8 mouse cellular contexts compared by ENCODE assay signal in genomic region chr10:81570831-81571500, GRCm38 (mm10). TPM values are rescaled to one million over a fixed set of nuclear protein-coding genes. Genes with fewer than 3 reads are reported as not detected.
DNase-seq lines count a peak whose midpoint lies in the region; ATAC-seq and TF ChIP-seq lines count a peak whose summit lies in the region.

No protein-coding gene starts in this region.

- no peak for TF ChIP-seq POLR2A in thymus, adult 2 months (IDR thresholded peaks at IDR 0.05; ENCODE audit: control insufficient read depth, extremely low read depth, insufficient read depth, low read length, poor library complexity)

- peak overlapping the region; percentile 67 for H3K27ac ChIP-seq in hindbrain, embryonic 11.5 days (ENCODE audit: low read depth, low read length)
- H3K27ac ChIP-seq in lung, embryonic 16.5 days (ENCODE audit: low read length), result peak overlapping the region; percentile 96
- H3K27ac ChIP-seq in thymus, adult 2 months (ENCODE audit: control insufficient read depth, insufficient read depth, low read length), result peak overlapping the region; percentile 34; the same call in 1 of the 2 replicates

- peak overlapping the region; percentile 33 for H3K4me2 ChIP-seq in hindbrain, embryonic 11.5 days (replicated peaks; ENCODE audit: low read depth, low read length)
- H3K4me2 ChIP-seq in lung, embryonic 16.5 days (ENCODE audit: low read depth, low read length), result peak overlapping the region; percentile 85

- H3K9me3 ChIP-seq in hindbrain, embryonic 11.5 days (ENCODE audit: control insufficient read depth, low read length), result no peaks in the 10 kb centered on the region
- no peaks in the 10 kb centered on the region for H3K9me3 ChIP-seq in lung, embryonic 16.5 days (ENCODE audit: control insufficient read depth, low read length)

- ATAC-seq in hindbrain, embryonic 11.5 days (ENCODE audit: low FRiP score), result peak; percentile 81
- ATAC-seq in lung, embryonic 16.5 days (ENCODE audit: low read depth), result peak; percentile 67

- under 1% methylated on average over 33 of the region's 34 CpGs for WGBS in hindbrain, embryonic 11.5 days
- WGBS in lung, embryonic 16.5 days, result under 1% methylated on average over 34 of the region's 34 CpGs
- under 1% methylated on average over 33 of the region's 34 CpGs for WGBS in thymus, adult 2 months

- no peak for TF ChIP-seq CTCF in thymus, adult 2 months (IDR thresholded peaks at IDR 0.05; ENCODE audit: borderline replicate concordance, control insufficient read depth, extremely low read depth, insufficient read depth, low read length, poor library complexity)

- peaks cover 63% of the 10 kb centered on the region for H3K27me3 ChIP-seq in hindbrain, embryonic 11.5 days (ENCODE audit: control insufficient read depth, insufficient read depth, low read length)
- H3K27me3 ChIP-seq in lung, embryonic 16.5 days (ENCODE audit: control insufficient read depth, insufficient read depth, low read depth, low read length), result no peaks in the 10 kb centered on the region
- no peaks in the 10 kb centered on the region for H3K27me3 ChIP-seq in thymus, adult 2 months (ENCODE audit: control insufficient read depth, insufficient read depth, low read length)

- peaks cover 41% of the 10 kb centered on the region for H3K4me1 ChIP-seq in hindbrain, embryonic 11.5 days (replicated peaks; ENCODE audit: control insufficient read depth, insufficient read depth, low read length)
- H3K4me1 ChIP-seq in lung, embryonic 16.5 days (replicated peaks; ENCODE audit: control insufficient read depth, insufficient read depth, low read length), result peaks cover 64% of the 10 kb centered on the region
- peaks cover 85% of the 10 kb centered on the region for H3K4me1 ChIP-seq in thymus, adult 2 months (replicated peaks; ENCODE audit: control insufficient read depth, insufficient read depth, low read length)

- peak; percentile 98 for DNase-seq in NIH3T3 (ENCODE audit: low read depth)
- peak; percentile 96 for DNase-seq in cerebellum, adult 9-11 months
- peak; percentile 89 to 97 for DNase-seq in frontal cortex, adult 2 months (ENCODE audit: extremely low spot score in 1 of 2, low spot score in 1 of 2)
- peak; percentile 97 for DNase-seq in hindbrain, embryonic 11.5 days (ENCODE audit: low spot score)
- peak; percentile 96 for DNase-seq in layer of hippocampus, adult 9-11 months
- DNase-seq in ovary, adult 18-20 months (ENCODE audit: low spot score), result peak; percentile 94
- peak; percentile 88 for DNase-seq in thymus, adult 2 months

- H3K36me3 ChIP-seq in hindbrain, embryonic 11.5 days (ENCODE audit: control insufficient read depth, insufficient read depth, low read length), result no peaks in the 10 kb centered on the region
- peaks cover 9% of the 10 kb centered on the region for H3K36me3 ChIP-seq in lung, embryonic 16.5 days (ENCODE audit: control insufficient read depth, insufficient read depth, low read length)
- H3K36me3 ChIP-seq in thymus, adult 2 months (ENCODE audit: control insufficient read depth, insufficient read depth, low read length), result peaks cover 5% of the 10 kb centered on the region; the same call in 1 of the 2 replicates

- H3K4me3 ChIP-seq in hindbrain, embryonic 11.5 days (ENCODE audit: low read depth, low read length), result peak overlapping the region; percentile 17; the same call in 1 of the 2 replicates
- peak overlapping the region; percentile 57 for H3K4me3 ChIP-seq in lung, embryonic 16.5 days (ENCODE audit: low read length)
- peak overlapping the region; percentile 49 for H3K4me3 ChIP-seq in thymus, adult 2 months (ENCODE audit: control insufficient read depth, insufficient read depth, low read length)

- H3K9ac ChIP-seq in hindbrain, embryonic 11.5 days (ENCODE audit: low read depth, low read length), result no peak overlapping the region
- peak overlapping the region; percentile 60 for H3K9ac ChIP-seq in lung, embryonic 16.5 days (ENCODE audit: low read length)

RNA-seq across cellular contexts. Expression of gene Tle2, which starts 3.4 kb away (rescaled TPM):
- polyA plus RNA-seq in frontal cortex, adult 2 months (2012; rRNA removed), result 120 and 136 TPM in 2 replicates
- 7.2 and 8.8 TPM in 2 replicates for polyA plus RNA-seq in hindbrain, embryonic 11.5 days (2014; fragmentation: Nextera tagmentation; extraction: Ambion mirVana)
- polyA plus RNA-seq in lung, embryonic 16.5 days (2015; fragmentation: Nextera tagmentation; extraction: Ambion mirVana), result 51.2 and 53.3 TPM in 2 replicates
- polyA plus RNA-seq in thymus, adult 2 months (2012; rRNA removed), result 100 and 115 TPM in 2 replicates

RNA-seq across cellular contexts. Expression of gene Aes, which starts 11.7 kb away (rescaled TPM):
- polyA plus RNA-seq in frontal cortex, adult 2 months (2012; rRNA removed), result 867 and 972 TPM in 2 replicates
- 264 and 280 TPM in 2 replicates for polyA plus RNA-seq in hindbrain, embryonic 11.5 days (2014; fragmentation: Nextera tagmentation; extraction: Ambion mirVana)
- 377 and 416 TPM in 2 replicates for polyA plus RNA-seq in lung, embryonic 16.5 days (2015; fragmentation: Nextera tagmentation; extraction: Ambion mirVana)
- polyA plus RNA-seq in thymus, adult 2 months (2012; rRNA removed), result 3,110 and 3,125 TPM in 2 replicates

RNA-seq across cellular contexts. Expression of gene Gna11, which starts 26.0 kb away (rescaled TPM):
- polyA plus RNA-seq in frontal cortex, adult 2 months (2012; rRNA removed), result 147 and 150 TPM in 2 replicates
- 57.3 and 61.7 TPM in 2 replicates for polyA plus RNA-seq in hindbrain, embryonic 11.5 days (2014; fragmentation: Nextera tagmentation; extraction: Ambion mirVana)
- 68.7 and 70.9 TPM in 2 replicates for polyA plus RNA-seq in lung, embryonic 16.5 days (2015; fragmentation: Nextera tagmentation; extraction: Ambion mirVana)
- polyA plus RNA-seq in thymus, adult 2 months (2012; rRNA removed), result 73.1 and 81.0 TPM in 2 replicates

RNA-seq across cellular contexts. Expression of gene Tle6, which starts 29.9 kb away (rescaled TPM):
- polyA plus RNA-seq in frontal cortex, adult 2 months (2012; rRNA removed), result 12.8 and 17.4 TPM in 2 replicates
- 5.1 and 7.7 TPM in 2 replicates for polyA plus RNA-seq in hindbrain, embryonic 11.5 days (2014; fragmentation: Nextera tagmentation; extraction: Ambion mirVana)
- 30.1 and 33.8 TPM in 2 replicates for polyA plus RNA-seq in lung, embryonic 16.5 days (2015; fragmentation: Nextera tagmentation; extraction: Ambion mirVana)
- 22.5 and 28.8 TPM in 2 replicates for polyA plus RNA-seq in thymus, adult 2 months (2012; rRNA removed)

RNA-seq across cellular contexts. Expression of gene BC025920, which starts 35.1 kb away (rescaled TPM):
- 4.1 and 5.2 TPM in 2 replicates for polyA plus RNA-seq in frontal cortex, adult 2 months (2012; rRNA removed)
- 0.77 and 1.2 TPM in 2 replicates for polyA plus RNA-seq in hindbrain, embryonic 11.5 days (2014; fragmentation: Nextera tagmentation; extraction: Ambion mirVana)
- polyA plus RNA-seq in lung, embryonic 16.5 days (2015; fragmentation: Nextera tagmentation; extraction: Ambion mirVana), result 0.24 and 0.98 TPM in 2 replicates
- polyA plus RNA-seq in thymus, adult 2 months (2012; rRNA removed), result 2.8 and 3.3 TPM in 2 replicates

Comparison
In these comparisons a context has a peak if more than half of its experiments do, and no peak if none do; other contexts are left out.
1. Peak in every context shown above with its lines: DNase-seq, ATAC-seq, H3K4me3 ChIP-seq and H3K27ac ChIP-seq.
2. H3K27ac ChIP-seq: peak in every context shown above with its lines; median percentile 96 in lung, embryonic 16.5 days; 67 in hindbrain, embryonic 11.5 days; 34 in thymus, adult 2 months.